Mouse (Mus musculus) embryonic facial prominence, embryonic 12.5 days (tissue): ENCODE measurements around the gene Golga2. TPM values are rescaled to one million over a fixed set of nuclear protein-coding genes. Genes with fewer than 3 reads are reported as not detected.
"Not testable (repeated sequence)": the region's sequence is repeated elsewhere in the genome, so short reads cannot be mapped to it uniquely, and the experiment has no call there.

Experiments used
- ATAC-seq: fragments of 200-750 bp; cut with Nextera tagmentation; 2 replicates; pipeline ENCODE4 v1.8.0; 2017; ENCODE audit not compliant: insufficient number of reproducible peaks, insufficient read depth, low FRiP score, low TSS enrichment
- H3K27ac ChIP-seq: fragments of 300-500 bp; sonication (generic); 2 replicates; pipeline ENCODE4 v1.5.1; 2016; ENCODE audit warnings: mild to moderate bottlenecking
- H3K27me3 ChIP-seq: fragments of 300-500 bp; sonication (generic); 2 replicates; pipeline ENCODE4 v1.6.1; 2016; ENCODE audit warnings: mild to moderate bottlenecking, moderate library complexity
- H3K36me3 ChIP-seq: fragments of 300-500 bp; sonication (generic); 2 replicates; pipeline ENCODE4 v1.6.1; 2016; ENCODE audit warnings: mild to moderate bottlenecking
- H3K4me1 ChIP-seq: fragments of 300-500 bp; sonication (generic); 2 replicates; pipeline ENCODE4 v1.6.1; 2016
- H3K4me2 ChIP-seq: fragments of 300-500 bp; sonication (generic); replicated peaks from 2 replicates; pipeline ENCODE4 v1.6.1; 2016; ENCODE audit warnings: mild to moderate bottlenecking, moderate library complexity
- H3K4me3 ChIP-seq: fragments of 300-500 bp; sonication (generic); 2 replicates; pipeline ENCODE4 v1.5.1; 2016; ENCODE audit warnings: mild to moderate bottlenecking
- H3K9ac ChIP-seq: fragments of 300-500 bp; sonication (generic); 2 replicates; pipeline ENCODE4 v1.6.1; 2016; ENCODE audit warnings: mild to moderate bottlenecking, moderate library complexity
- H3K9me3 ChIP-seq: fragments of 300-500 bp; sonication (generic); 2 replicates; pipeline ENCODE4 v1.6.1; 2016; ENCODE audit warnings: mild to moderate bottlenecking, moderate library complexity
- WGBS: fragments of 180-500 bp; shearing (Covaris S2); methylation state at CpG from one replicate; pipeline ENCODE4 v1.1.7; 2016; 5-methylcytosine and 5-hydroxymethylcytosine counted together
- polyA plus RNA-seq: library from polyadenylated mRNA; unstranded; fragments of >200 nt; fragmentation: Nextera tagmentation; extraction: Ambion mirVana; gene quantifications from 2 replicates; pipeline ENCODE4 v1.2.1, GENCODE M21; 2016

The Golga2 gene
- polyA plus RNA-seq, 1 experiment from 2014 or later, result 27.4 TPM

DNA sequence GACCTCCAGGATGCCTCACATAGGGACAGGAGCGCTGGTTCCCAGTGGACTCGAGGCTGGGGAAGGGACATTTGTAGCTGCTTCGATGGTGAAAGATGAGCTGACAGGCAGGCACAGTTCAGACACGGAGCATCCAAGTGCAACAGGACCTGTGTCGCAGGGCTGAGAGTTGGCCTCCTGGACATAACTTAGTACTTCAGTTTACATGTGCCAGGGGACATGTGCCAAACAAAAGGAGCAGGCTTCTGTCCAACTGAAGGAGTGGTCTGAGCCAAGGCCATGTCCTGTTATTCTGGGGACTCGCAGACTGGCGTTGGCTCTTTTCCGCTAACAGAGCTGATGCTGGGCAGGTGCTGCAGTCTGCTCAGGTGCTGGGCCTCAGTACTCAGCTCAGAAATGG lies 7.2 kb downstream of the Golga2 start:
- ATAC-seq, result no peak

DNA sequence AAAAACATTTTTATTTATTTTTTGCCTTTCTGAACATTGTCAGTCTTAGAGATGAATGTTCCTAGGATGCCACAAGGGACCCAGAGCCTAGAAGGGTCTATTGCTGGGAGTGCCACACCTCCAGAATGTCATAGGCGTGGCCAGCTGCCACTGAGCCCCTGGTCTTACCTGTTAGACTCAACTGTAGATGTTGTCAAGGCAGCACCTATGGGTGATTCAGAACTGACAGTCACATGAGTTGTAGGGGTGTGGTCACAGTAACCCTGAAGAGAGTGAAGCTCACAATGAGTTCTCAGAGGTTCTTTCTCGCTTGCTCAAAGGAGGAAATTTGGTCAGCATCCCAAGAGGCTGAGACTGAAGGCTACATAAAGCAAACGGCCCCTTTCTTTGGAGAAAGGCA lies 8.1 kb downstream of the Golga2 start:
- Histone ChIP-seq H3K27me3 (no peaks in the 10 kb centered on the region), H3K9ac (no peak overlapping the region), H3K36me3 (peaks cover 56% of the 10 kb centered on the region), H3K9me3 (no peaks in the 10 kb centered on the region), H3K4me1 (no peaks in the 10 kb centered on the region), H3K4me2 (no peak overlapping the region), H3K27ac (no peak overlapping the region), H3K4me3 (no peak overlapping the region)
- no peak for ATAC-seq
- WGBS, result 85% methylated on average over 3 of the region's 3 CpGs

More for the DNA sequence above, 7.2 kb downstream of the Golga2 start:
- H3K9me3 ChIP-seq, result no peaks in the 10 kb centered on the region
- H3K27me3 ChIP-seq, result no peaks in the 10 kb centered on the region
- H3K9ac ChIP-seq, result no peak overlapping the region
- 82% methylated on average over 8 of the region's 8 CpGs for WGBS
- peaks cover 47% of the 10 kb centered on the region for H3K36me3 ChIP-seq
- H3K4me3 ChIP-seq, result no peak overlapping the region
- H3K27ac ChIP-seq, result no peak overlapping the region
- peaks cover 2% of the 10 kb centered on the region for H3K4me1 ChIP-seq
- no peak overlapping the region for H3K4me2 ChIP-seq

DNA sequence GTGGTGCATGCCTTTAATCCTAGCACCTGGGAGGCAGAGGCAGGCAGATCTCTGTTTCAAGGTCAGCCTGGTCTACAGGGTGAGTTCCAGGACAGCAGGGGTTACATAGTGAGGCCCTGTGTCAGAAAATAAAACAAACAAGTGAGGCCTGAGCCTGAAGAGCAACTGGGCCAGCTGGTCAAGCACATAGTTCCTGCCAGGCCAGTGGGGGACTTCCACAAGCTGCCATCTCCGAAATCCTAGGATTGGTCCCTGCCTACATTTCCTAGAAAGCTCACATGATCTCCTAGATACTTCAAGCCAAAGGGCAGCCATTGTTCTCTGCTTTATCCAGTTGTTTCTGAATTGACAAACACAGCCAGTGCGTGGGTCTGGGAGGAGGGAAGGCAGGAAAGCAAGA lies 8.7 kb downstream of the Golga2 start:
- not testable (repeated sequence) for H3K27ac ChIP-seq, H3K4me3 ChIP-seq, ATAC-seq, H3K9me3 ChIP-seq, H3K27me3 ChIP-seq, H3K4me1 ChIP-seq, H3K9ac ChIP-seq, H3K4me2 ChIP-seq
- 92% methylated on average over 2 of the region's 2 CpGs for WGBS
- H3K36me3 ChIP-seq, result peaks cover 58% of the 10 kb centered on the region

DNA sequence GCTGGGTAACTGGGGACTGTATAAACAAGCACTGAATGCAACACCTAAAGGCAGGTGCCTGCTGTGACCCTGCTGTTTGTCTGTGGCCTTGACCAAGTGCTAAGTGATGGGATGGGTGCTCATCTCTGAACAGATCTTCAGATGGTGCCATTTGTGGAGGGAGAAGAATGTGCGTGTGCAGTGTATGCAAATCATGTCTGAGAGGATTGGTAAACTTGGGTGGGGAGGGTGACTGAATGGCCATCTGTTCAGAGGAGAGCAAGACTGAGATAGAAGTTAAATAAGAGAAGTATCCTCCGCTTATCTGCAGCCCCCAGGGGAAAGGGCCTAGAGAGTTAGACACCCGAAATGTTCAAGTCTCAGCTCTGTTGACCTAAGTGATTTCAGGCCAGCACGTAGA lies 12.3 kb downstream of the Golga2 start:
- Histone ChIP-seq H3K9ac (no peak overlapping the region), H3K27ac (no peak overlapping the region), H3K36me3 (peaks cover 79% of the 10 kb centered on the region), H3K4me3 (no peak overlapping the region), H3K27me3 (no peaks in the 10 kb centered on the region), H3K9me3 (no peaks in the 10 kb centered on the region), H3K4me1 (no peaks in the 10 kb centered on the region), H3K4me2 (no peak overlapping the region)
- 89% methylated on average over 4 of the region's 4 CpGs for WGBS
- no peak for ATAC-seq

GRCm38 (mm10) chr2:32302952-32303351 lies 15.8 kb downstream of the Golga2 start:
- Histone ChIP-seq H3K27ac (peak overlapping the region; percentile 17; the same call in 1 of the 2 replicates), H3K4me1 (no peaks in the 10 kb centered on the region), H3K9me3 (no peaks in the 10 kb centered on the region), H3K4me3 (no peak overlapping the region), H3K27me3 (no peaks in the 10 kb centered on the region), H3K9ac (no peak overlapping the region), H3K4me2 (no peak overlapping the region), H3K36me3 (peaks cover 93% of the 10 kb centered on the region)
- ATAC-seq, result no peak
- WGBS, result 85% methylated on average over 10 of the region's 10 CpGs

DNA sequence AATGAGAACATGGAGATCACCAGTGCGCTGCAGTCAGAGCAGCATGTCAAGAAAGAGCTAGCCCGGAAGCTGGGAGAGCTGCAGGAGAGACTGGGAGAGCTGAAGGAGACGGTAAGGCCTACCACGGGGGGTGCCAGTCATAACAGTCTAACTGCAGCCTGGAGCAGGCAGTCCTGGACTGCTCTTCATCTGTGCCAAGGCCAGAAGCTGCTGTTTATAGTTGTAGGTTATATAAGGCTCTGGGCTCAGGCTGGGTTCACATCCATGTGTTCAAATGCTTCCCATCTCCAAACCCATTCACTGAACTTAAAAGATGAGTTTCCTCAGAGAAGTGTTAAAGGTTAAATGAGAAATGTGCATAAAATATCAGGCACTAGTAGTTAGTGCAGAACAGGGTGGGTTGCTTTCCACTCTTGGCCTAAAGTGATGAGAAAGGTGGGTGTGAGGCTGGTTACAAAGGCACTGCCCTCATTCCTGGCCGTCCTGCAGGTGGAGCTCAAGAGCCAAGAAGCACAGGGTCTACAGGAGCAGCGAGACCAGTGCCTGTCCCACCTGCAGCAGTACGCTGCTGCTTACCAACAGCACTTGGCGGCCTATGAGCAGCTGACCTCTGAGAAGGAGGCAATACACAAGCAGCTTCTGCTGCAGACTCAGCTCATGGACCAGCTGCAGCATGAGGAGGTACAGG lies 17.1 kb downstream of the Golga2 start:
- H3K9me3 ChIP-seq, result no peaks in the 10 kb centered on the region
- H3K4me1 ChIP-seq, result no peaks in the 10 kb centered on the region
- WGBS, result 53% methylated on average over 8 of the region's 8 CpGs
- no peak overlapping the region for H3K9ac ChIP-seq
- peaks cover 93% of the 10 kb centered on the region for H3K36me3 ChIP-seq
- no peak overlapping the region for H3K27ac ChIP-seq
- 0 out of 2 replicates have a peak, but pooled peaks have one; percentile 47 for ATAC-seq
- H3K27me3 ChIP-seq, result no peaks in the 10 kb centered on the region
- H3K4me3 ChIP-seq, result no peak overlapping the region
- no peak overlapping the region for H3K4me2 ChIP-seq

DNA sequence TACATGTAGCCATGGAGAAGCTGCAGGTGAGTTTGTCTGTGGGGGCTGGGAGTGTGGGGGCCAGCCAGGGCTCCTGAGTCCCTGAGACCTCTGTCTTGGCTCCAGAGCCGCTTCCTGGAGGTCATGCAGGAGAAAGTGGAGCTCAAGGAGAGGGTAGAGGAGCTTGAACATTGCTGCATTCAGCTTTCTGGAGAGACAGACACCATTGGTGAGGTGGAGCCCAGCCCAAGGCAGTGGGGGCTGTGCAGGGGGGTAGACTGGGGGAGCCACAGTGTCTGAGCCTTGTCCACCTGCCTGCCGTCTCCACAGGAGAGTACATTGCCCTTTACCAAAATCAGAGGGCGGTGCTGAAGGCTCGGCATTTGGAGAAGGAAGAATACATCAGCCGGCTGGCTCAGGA lies 18.5 kb downstream of the Golga2 start:
- Histone ChIP-seq H3K9ac (0 out of 2 replicates have a peak overlapping the region, but pooled peaks have one; percentile 4), H3K36me3 (peaks cover 96% of the 10 kb centered on the region), H3K4me1 (peaks cover 7% of the 10 kb centered on the region), H3K27ac (0 out of 2 replicates have a peak overlapping the region, but pooled peaks have one; percentile 19), H3K9me3 (no peaks in the 10 kb centered on the region), H3K27me3 (no peaks in the 10 kb centered on the region), H3K4me2 (no peak overlapping the region), H3K4me3 (no peak overlapping the region)
- ATAC-seq, result no peak
- WGBS, result 91% methylated on average over 5 of the region's 5 CpGs

DNA sequence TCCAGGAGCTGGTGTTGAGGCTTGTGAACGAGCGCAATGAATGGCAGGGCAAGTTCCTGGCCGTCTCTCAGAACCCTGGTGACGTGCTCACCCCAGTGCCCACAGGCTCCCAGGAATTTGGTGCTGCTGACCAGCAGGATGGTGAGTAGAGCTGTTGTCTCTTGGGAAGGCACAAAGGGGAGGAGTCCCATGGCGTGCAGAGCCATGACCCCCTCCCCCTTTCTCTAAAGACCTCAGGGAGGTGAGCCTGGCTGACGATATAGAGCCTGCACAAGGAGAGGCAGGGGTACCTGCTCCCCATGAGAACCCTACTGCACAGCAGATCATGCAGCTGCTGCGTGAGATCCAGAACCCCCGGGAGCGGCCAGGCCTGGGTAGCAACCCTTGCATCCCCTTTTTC lies 19.0 kb downstream of the Golga2 start:
- Histone ChIP-seq H3K36me3 (peaks cover 95% of the 10 kb centered on the region), H3K4me3 (no peak overlapping the region), H3K9ac (0 out of 2 replicates have a peak overlapping the region, but pooled peaks have one; percentile 4), H3K27ac (0 out of 2 replicates have a peak overlapping the region, but pooled peaks have one; percentile 41), H3K4me2 (no peak overlapping the region), H3K27me3 (no peaks in the 10 kb centered on the region), H3K4me1 (peaks cover 13% of the 10 kb centered on the region), H3K9me3 (no peaks in the 10 kb centered on the region)
- WGBS, result 80% methylated on average over 9 of the region's 9 CpGs
- no peak for ATAC-seq

DNA sequence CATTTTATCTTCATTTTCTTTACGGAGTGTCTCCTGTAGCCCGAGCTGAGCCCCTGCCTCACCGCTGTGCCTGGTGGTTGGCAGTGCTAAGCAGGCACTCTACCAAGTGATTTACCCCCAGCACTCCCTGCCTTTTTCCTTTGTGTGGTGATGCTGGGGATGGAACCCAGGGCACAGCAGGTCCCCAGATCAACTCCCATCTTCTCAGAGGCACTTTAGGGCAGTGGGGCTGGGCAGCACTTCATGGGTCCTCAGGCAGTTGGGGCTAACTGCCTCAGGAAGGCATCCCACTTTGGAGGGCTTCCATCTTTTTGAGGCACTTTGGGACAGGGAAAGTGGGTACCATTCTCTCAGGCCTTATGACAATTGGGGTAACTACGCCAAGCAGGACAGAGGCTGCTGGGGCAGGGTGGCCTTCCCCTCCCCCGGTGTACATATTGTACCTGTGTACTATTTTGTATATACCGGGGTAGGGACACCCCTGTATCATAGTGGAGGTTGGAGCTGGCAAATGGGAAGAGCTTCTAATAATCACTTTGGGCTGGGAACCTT lies 20.1 kb downstream of the Golga2 start:
- ATAC-seq, result no peak
- Histone ChIP-seq H3K4me1 (peaks cover 20% of the 10 kb centered on the region), H3K9ac (no peak overlapping the region), H3K36me3 (peaks cover 84% of the 10 kb centered on the region), H3K4me2 (no peak overlapping the region), H3K9me3 (no peaks in the 10 kb centered on the region), H3K4me3 (no peak overlapping the region), H3K27ac (0 out of 2 replicates have a peak overlapping the region, but pooled peaks have one; percentile 41), H3K27me3 (no peaks in the 10 kb centered on the region)
- WGBS, result 86% methylated on average over 6 of the region's 6 CpGs

GRCm38 (mm10) chr2:32307941-32308760 lies 21.0 kb downstream of the Golga2 start:
- peaks cover 75% of the 10 kb centered on the region for H3K36me3 ChIP-seq
- H3K9ac ChIP-seq, result no peak overlapping the region
- H3K27ac ChIP-seq, result 0 out of 2 replicates have a peak overlapping the region, but pooled peaks have one; percentile 9
- no peak for ATAC-seq
- 54% methylated on average over 8 of the region's 8 CpGs for WGBS
- no peak overlapping the region for H3K4me3 ChIP-seq
- H3K27me3 ChIP-seq, result no peaks in the 10 kb centered on the region
- H3K4me1 ChIP-seq, result peaks cover 25% of the 10 kb centered on the region
- H3K4me2 ChIP-seq, result no peak overlapping the region
- H3K9me3 ChIP-seq, result no peaks in the 10 kb centered on the region

DNA sequence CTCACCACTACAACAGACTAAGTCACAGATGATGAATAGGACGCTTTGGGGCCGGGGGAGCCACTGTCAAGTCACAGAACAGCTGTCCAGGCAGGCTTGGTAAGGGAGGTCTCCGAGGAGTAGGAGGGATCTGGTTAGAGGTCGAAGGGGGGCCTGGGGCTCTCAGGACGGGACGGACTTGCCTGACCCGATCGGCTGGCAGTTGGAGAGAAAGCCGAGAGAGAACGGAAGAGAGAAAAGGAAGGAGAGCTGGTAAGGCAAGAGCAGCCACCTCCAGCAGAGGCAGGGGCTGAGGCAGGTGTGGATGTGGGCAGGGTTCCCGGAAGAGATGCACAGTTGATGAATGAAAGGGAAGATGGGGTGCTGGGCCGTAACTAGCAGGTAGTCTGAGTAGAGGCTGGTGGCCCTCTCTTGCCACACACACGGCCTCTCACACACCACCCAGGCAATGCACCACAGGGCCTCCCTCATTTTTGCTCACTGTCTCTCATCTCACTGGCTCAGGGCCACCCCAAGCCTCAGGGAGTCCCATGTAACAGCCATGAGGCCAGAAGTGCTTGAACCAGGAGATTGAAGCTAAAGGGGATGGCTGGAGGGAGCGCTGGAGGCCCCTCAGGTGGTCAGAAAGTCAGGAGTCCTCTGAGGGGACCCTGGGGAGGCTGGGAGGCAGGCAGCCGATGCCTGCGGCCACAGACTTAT lies 21.8 kb downstream of the Golga2 start:
- Histone ChIP-seq H3K9me3 (no peaks in the 10 kb centered on the region), H3K4me3 (no peak overlapping the region), H3K27ac (0 out of 2 replicates have a peak overlapping the region, but pooled peaks have one; percentile 9), H3K4me2 (no peak overlapping the region), H3K4me1 (peaks cover 25% of the 10 kb centered on the region), H3K27me3 (no peaks in the 10 kb centered on the region), H3K36me3 (peaks cover 67% of the 10 kb centered on the region), H3K9ac (no peak overlapping the region)
- ATAC-seq, result no peak
- 78% methylated on average over 16 of the region's 16 CpGs for WGBS
